Mouse (Mus musculus): ENCODE results near the gene Romo1.

GRCm38 (mm10) chr2:156165478-156165877 is 21.6 kb downstream of the Romo1 start:
- TF ChIP-seq CTCF (conservative IDR thresholded peaks at IDR 0.05; ENCODE audit: low read length): no peak
- no peak for TF ChIP-seq NANOG (IDR thresholded peaks at IDR 0.05; ENCODE audit: borderline replicate concordance, low read length)

Data from E14TG2a.4 (cell line).